Mouse (Mus musculus): ENCODE measurements at regions not wholly inside any gene's neighbourhood (a gene's known extent, or its start where the extent isn't known, plus 50 kb on each side); places are given as distances from the start of the nearest gene placed in this dataset.

- no peak for DNase-seq (ENCODE audit: low read depth)
Observed at GRCm38 (mm10) chr8:89755951-89756350, 592.2 kb downstream of the Tox3 start.

GRCm38 (mm10) chr8:89751201-89751600 is 596.9 kb downstream of the Tox3 start:
- no peak for DNase-seq (ENCODE audit: low read depth)

GRCm38 (mm10) chr8:89747726-89748125 is 600.4 kb downstream of the Tox3 start:
- no peak for DNase-seq (ENCODE audit: low read depth)

GRCm38 (mm10) chr8:89744267-89745028 is 603.7 kb downstream of the Tox3 start:
- DNase-seq (ENCODE audit: low read depth) = no peak

- no peak for DNase-seq (ENCODE audit: low read depth)
Observed at GRCm38 (mm10) chr8:89738657-89739056, 609.5 kb downstream of the Tox3 start.

GRCm38 (mm10) chr8:89737636-89738035 is 610.5 kb downstream of the Tox3 start:
- DNase-seq (ENCODE audit: low read depth) = no peak

- DNase-seq (ENCODE audit: low read depth) = no peak
Observed at GRCm38 (mm10) chr8:89727252-89727651, 620.9 kb downstream of the Tox3 start.

- DNase-seq (ENCODE audit: low read depth) = no peak
Observed at GRCm38 (mm10) chr8:89721684-89722305, 626.3 kb downstream of the Tox3 start.

- no peak for DNase-seq (ENCODE audit: low read depth)
Observed at GRCm38 (mm10) chr8:89713880-89714279, 634.3 kb downstream of the Tox3 start.

GRCm38 (mm10) chr8:89707341-89707928 is 640.7 kb downstream of the Tox3 start:
- no peak for DNase-seq (ENCODE audit: low read depth)

- no peak for DNase-seq (ENCODE audit: low read depth)
Observed at GRCm38 (mm10) chr8:89685696-89686095, 641.7 kb upstream of the Sall1 start.

- no peak for DNase-seq (ENCODE audit: low read depth)
Observed at GRCm38 (mm10) chr8:89680937-89681336, 637.0 kb upstream of the Sall1 start.

GRCm38 (mm10) chr8:89680341-89680740 is 636.4 kb upstream of the Sall1 start:
- no peak for DNase-seq (ENCODE audit: low read depth)

- no peak for DNase-seq (ENCODE audit: low read depth)
Observed at GRCm38 (mm10) chr8:89679551-89679950, 635.6 kb upstream of the Sall1 start.

GRCm38 (mm10) chr8:89677266-89677665 is 633.3 kb upstream of the Sall1 start:
- DNase-seq (ENCODE audit: low read depth) = no peak

- no peak for DNase-seq (ENCODE audit: low read depth)
Observed at GRCm38 (mm10) chr8:89673911-89674310, 629.9 kb upstream of the Sall1 start.

GRCm38 (mm10) chr8:89672631-89673030 is 628.7 kb upstream of the Sall1 start:
- DNase-seq (ENCODE audit: low read depth) = no peak

GRCm38 (mm10) chr8:89664911-89665689 is 621.1 kb upstream of the Sall1 start:
- DNase-seq (ENCODE audit: low read depth) = no peak

GRCm38 (mm10) chr8:89663859-89664258 is 619.9 kb upstream of the Sall1 start:
- DNase-seq (ENCODE audit: low read depth) = no peak

- DNase-seq (ENCODE audit: low read depth) = no peak
Observed at GRCm38 (mm10) chr8:89658998-89659944, 615.3 kb upstream of the Sall1 start.

GRCm38 (mm10) chr8:89655369-89655768 is 611.4 kb upstream of the Sall1 start:
- no peak for DNase-seq (ENCODE audit: low read depth)

Measured in naive thymus-derived CD4-positive, alpha-beta T cell, adult 2 months (primary cell).